Mouse (Mus musculus) testis, postnatal 10 days (tissue): Measurements from ENCODE around the gene Slc22a20.

Experiments used
- DNase-seq: peaks from one replicate; pipeline ENCODE4 v3.0.0; 2021; ENCODE audit warnings: low spot score

Gene Slc22a20

DNA sequence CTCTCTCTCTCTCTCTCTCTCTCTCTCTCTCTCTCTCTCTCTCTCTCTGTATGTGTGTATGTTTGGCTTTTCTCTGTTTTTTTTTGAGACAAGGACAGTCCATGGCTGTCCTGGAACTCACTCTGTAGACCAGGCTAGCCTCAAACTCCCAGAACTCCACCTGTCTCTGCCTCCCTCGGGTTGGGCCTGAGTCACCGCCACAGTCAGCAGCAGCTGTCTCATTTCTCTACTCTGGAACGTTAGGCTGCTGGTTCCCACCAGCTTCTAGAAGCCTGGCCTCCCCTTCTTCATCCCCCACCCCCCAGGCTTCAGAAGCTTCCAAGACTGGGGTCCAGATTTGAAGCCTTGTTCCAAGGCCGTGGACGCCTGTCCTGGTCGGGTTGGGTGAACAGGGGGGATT lies 3.6 kb upstream of the Slc22a20 start:
- DNase-seq, result no peak

DNA sequence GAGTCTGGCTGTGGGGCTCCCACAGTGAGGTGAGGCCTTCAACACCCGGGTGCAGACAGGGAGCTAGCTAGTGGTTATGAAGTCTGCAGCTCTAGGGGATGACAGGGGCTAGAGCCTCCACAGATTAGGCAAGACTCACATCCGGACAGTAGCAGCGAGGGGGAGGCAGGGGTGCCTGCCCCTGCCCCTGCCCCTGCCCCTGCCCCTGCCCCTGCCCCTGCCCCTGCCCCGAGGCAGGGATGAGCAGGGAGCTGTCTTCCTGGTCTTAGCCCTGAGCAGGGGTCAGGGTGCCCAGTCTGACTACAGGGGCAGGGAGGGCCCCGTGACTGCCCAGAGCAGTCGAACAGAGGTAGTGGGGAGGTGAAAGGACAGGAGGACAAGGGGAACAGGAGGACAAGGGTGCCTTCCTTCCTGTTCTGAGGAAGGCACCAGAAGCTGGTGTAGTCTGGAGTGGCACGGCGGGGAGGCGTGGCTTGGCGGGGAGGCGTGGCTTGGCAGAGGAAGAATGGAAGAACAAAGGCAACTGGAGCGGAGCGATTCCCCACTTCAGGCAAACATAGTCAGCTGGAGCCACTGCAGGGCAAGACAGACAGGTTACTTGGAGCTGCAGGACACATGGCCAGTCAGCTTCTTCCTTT lies 3.0 kb upstream of the Slc22a20 start:
- peak; percentile 80 for DNase-seq

DNA sequence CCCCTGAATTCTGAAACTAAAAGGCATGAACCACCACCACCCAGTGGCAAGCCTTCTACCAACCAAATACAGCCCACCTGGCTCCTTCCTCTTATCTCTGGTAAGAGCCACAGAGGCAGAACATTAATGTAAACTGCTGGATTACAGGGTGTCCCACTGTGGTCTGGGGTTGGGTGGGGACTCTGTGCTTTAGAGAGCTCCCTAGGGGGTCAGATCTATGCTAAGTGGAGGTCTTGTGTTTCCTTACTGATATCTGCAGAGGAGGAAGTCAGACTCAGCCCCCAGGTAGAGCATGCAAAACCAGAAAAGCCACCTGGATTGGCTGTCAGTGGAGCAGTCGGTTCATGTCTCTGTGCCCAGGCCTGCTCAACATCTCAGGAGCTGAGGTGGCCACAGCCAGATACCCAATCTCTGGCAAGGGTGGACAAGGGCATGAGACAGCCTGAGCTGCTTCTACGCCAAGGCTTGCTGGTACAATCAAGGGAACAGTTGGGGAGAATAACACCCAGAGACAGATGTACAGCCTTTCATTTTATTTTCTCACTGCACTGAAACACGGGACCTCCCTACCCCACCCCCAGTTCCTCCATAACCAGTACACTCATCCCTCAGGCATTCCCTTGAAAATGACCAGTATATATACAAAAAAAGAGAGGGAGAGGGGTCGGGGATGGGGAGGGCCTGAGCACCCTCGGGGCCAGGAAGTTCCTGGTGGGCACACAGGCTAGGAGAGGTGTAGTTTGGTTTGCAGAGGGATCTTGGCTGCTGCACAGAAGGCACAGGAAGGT lies 2.3 kb upstream of the Slc22a20 start:
- no peak for DNase-seq

DNA sequence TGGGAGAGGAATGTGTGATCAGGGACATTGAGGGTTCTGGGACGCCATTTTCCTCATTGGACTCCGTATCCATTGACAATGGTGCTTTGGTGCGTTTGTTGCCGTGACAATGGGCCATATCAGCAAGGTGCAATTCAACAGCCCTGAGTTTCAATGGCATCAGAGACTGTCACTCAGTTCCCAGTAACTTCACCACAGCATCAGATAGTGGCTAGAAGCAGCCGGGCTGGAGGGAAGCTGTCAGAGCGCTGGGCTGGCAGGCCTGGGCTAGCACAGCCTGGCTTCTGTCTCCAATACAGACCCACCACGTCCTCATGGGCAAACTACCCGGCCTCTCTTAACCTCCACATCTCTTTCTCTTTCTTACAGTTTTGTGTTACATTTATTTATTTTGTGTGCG lies 5.5 kb downstream of the Slc22a20 start:
- no peak for DNase-seq

DNA sequence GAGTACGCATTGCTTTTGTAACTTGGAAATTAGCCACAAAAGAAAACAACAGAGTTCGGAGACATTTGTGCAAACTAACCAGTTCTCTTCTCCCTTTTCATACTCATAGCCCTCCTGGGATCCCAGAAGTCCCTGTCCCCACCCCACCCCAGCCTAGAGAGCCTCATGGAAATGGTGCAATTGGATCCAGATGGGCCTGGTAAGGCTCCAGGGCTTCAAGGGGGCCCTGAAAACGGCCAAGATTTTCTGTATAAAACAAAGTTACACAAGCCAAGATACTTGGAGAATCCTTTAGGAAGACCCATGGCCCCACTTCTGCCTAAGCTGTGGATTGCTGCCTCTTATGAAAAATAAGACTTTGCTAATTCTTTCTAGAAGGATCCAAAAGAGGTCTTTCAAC lies 8.2 kb downstream of the Slc22a20 start:
- no peak for DNase-seq

DNA sequence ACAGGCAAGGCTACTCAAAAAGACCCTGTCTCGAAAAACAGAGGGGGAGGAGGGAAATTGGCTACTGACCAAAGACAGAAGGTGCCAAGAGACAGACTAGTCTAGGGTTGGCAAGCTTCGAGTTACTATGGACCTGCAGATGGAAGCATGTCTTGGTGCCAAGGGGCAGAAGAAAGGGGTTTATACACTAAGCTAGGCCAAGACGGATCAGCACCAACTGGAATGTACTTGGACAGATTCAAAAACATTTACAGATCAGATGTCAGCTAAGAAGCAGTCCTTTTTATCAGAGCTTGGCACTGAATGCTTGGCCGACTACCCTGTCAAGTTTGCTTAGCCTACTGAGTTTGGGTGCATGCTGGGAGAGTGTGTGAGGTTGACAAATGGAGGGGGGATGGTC lies 10.3 kb downstream of the Slc22a20 start:
- DNase-seq, result no peak

DNA sequence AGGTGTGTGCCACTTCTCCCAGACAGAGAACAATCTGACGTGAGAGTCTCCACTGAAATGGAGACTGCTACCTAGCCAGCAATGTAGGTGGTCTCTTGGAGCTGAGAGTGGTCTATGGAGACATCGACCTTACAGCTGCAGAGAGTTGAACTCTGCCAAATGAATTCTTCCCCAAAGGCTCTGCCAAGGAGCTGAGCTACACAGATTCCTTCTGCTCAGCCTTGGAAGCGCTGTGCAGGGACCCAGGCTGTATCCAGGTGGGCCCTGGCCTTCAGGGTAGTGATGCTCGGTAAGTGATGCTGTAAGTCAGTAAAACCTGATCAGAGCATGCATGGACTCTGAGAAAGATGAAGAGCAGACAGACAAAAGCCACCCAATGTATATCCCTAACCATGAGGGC lies 10.8 kb downstream of the Slc22a20 start:
- no peak for DNase-seq

DNA sequence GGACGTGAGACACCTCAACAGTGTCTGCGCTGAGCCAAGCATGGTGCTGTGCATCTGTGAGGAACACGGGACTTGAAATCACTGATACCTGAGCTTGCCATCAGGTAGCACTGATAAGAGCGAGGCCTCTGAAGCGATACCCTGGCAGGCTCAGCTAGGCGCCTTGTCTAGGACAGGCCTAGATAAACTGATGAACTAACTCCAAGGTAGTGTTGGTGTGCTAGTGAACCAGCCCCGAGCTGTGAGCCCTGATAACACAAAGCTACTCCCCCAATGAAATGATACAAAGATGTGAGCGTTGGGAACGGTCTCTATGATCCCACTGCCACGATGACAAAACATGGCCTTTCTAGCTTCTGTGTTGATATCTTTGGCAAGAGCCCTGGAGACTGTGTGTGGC lies 18.3 kb downstream of the Slc22a20 start:
- no peak for DNase-seq

DNA sequence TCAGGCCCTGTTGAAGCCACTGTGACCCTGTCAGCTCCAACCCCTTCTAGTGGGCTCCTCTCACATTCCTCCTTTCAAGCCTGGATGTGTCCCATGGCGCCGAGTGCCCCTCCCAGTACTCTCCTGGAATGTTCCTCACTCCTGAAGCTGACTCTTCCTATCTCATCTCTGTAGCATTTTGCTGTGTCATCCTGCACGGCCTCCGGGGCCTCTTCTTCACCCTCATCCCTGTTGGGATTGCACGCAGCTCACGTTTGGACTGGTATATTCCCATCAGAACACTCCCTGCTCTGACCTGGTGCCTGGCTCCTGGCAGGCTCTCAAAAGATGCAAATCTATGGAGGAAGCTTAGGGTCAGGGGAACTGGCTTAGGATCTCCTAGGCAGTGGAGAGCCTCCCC lies 19.2 kb downstream of the Slc22a20 start:
- DNase-seq, result no peak

DNA sequence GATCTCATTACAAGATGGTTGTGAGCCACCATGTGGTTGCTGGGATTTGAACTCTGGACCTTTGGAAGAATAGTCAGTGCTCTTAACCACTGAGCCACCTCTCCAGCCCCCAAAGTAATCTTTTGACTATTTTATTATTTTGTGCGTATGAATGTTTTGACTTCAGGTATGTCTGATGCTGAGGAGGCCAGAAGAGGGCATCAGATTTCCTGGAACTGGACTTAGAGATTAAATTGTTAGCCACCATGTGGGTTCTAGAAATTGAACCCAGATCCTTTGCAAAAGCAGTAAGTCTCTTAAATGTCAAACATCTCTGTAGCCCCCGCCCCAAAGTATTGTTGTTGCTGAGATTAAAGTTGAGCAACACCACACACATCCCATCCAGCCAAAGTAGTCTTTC lies 20.0 kb downstream of the Slc22a20 start:
- DNase-seq, result no peak

DNA sequence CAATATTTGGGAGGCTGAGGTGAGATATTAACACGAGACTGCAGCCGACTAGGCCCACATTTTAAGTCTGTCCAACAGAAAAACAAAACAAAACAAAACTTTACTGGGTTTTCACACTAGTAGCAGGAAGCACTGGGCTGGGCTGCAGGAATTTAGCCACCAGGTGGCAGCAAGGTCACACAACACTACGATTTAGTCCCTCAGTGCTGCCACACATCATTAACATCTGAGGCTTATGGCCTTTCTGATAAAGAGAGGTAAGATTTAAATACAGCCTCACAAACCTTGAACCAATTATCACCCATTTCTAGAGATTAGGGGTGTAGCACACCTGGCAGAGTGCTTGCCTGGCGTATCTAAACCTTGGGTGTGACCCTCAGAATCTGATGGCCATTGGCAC lies 20.7 kb downstream of the Slc22a20 start:
- peak; percentile 87 for DNase-seq

GRCm38 (mm10) chr19:5964804-5965203 lies 21.1 kb downstream of the Slc22a20 start:
- no peak for DNase-seq

DNA sequence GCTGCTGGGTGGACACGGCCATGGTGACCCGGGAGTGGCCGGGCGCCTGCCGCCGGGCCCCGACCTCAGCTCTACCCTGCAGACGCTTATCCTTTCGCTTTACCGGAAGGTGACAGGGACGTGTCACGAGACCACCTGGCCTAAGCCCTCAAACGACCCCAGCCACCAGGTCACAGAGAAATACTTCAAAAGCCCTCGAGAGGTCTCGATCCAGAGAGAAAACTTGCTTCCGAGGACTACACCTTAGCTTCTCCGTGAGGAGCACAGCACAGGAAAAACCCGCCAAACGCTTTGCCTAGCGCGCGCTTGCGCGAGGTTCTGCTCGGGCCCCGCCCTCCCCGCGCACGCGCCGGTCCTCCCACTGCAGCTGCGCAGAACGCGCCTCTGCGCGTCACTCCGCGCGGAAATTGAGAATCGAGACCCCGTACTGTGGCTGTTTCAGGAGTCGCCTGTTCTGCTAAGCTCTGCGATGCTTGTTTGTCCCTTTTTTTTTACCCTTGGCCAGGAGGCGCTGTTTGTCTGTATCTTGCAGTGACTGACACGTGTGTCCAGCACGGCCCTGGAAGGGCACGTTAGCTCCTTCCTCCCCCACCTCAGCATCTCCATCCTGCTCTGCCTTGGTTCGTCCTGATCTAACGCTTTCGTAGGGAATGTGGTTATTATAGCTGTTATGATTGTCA lies 21.9 kb downstream of the Slc22a20 start, which contains the start of gene Pola2:
TSS of gene Pola2 (minus strand) at position 320 of the 680 bp plus-strand sequence.
- DNase-seq, result peak; percentile 94

- no peak for DNase-seq
Observed at GRCm38 (mm10) chr19:5962651-5963050, 23.3 kb downstream of the Slc22a20 start.

DNA sequence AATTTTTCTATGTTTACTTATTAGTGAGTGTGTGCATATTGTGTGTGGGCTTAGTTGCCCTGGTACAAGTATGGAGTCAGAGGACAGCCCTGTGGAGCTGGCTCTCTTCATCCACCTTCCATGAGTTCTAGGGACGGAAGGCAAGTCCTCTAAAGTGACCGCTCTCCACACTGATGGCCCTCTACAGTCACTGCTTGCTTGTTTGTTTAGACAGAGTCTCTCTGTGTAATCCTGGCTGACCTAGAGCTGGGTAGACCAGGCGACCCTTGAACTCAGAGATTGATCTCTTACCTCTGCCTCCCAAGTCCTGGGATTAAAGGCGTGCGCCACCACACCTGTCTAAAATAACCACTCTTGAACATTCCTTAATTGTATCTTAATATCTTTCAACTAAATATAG lies 28.6 kb downstream of the Slc22a20 start:
- no peak for DNase-seq

DNA sequence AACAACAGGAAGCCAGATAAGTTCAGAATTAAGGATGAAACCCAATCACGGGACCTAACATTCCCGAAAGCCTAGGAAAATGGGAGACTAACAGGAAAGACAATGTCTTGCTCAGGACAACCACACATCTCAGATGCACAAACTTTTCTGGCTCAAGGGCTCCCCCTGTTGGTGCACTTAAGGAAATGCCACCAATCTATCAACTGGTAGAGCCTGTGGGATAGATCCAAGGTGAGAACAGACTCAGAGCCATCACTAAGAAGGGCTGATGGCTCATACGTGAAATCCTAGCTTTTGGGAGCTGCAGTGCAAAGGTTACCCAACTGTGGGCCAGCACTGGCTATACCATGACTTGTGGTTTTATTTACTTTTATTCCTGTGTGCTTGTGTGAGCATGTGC lies 29.3 kb downstream of the Slc22a20 start:
- peak; percentile 90 for DNase-seq

DNA sequence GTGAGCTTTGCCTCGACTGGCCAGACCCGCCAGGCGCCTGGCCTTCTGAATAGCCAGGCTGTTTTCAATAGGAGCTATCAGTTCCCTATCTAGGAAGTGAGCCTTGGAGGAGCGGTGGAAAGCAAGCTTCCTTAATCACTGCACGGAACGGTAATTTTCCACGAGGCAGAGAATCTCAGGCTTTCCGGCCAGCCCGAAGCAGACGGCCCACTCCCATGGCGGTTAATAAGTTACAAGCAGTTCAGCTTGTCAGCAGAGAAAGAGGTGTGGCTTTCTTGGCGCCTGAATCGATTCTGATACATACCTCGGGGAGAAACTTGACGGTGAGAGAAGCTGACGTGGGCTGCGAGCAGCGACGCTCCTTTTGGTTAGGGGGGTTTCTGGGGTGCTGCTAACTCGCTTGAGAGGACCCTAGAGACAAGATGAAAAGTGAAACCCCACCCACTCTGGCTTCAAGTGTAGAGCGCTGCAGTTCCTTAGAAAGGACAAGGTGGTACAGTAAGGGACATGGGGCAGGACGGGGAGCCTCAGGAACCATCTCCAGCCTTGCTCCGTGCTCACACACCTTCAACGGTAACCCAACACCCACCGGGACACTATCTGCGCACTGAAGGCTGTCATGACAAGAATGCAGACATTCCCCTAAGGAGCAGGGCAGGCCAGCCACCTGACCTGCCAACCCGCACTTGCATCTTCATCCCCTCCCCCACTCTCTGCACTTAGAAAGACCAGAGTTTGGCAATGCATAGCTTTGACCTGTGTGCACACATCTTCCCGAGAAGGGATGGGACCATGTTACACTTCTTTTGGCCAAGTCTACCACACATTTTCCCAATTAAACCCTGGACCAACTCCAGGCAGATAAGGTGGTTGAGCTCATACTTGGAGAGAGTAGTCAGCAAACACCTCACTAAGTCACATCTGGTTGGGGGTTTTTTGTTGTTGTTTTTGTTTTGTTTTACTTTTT lies 30.0 kb downstream of the Slc22a20 start:
- DNase-seq, result no peak

GRCm38 (mm10) chr19:5954936-5955335 lies 31.0 kb downstream of the Slc22a20 start:
- no peak for DNase-seq

DNA sequence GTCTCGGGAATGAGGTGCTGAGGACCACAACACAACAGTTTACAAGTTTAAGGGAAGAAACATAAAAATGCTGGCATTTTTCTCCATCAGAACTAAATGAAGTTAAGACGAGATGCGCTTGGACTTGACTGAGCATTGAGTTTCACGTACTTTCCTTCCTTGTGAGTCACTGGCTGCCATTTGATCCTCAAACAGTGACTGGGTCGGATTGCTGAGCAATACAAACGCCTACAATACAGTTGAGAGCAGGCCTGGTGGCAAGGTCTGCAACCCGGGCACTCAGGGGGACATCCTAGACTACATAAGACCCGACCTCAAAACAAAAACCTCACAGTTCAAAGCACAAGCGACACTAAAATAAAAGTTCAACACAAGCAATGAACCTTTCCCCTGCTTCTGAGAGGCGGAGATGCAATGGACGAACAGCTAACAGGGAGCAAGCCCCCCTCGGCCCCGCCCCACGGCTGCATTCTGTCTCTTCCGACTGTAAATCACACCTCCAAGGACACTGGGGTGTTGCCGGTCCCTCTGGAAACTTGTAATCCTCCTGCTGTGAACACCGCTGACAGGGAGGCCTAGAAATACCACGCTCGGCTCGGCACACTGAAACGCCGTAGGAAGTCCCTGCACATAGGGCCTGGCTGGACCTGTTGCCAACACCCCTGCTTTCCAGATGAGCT lies 31.8 kb downstream of the Slc22a20 start:
- peak; percentile 53 for DNase-seq

GRCm38 (mm10) chr19:5953201-5953770 lies 32.7 kb downstream of the Slc22a20 start:
- DNase-seq, result no peak

DNA sequence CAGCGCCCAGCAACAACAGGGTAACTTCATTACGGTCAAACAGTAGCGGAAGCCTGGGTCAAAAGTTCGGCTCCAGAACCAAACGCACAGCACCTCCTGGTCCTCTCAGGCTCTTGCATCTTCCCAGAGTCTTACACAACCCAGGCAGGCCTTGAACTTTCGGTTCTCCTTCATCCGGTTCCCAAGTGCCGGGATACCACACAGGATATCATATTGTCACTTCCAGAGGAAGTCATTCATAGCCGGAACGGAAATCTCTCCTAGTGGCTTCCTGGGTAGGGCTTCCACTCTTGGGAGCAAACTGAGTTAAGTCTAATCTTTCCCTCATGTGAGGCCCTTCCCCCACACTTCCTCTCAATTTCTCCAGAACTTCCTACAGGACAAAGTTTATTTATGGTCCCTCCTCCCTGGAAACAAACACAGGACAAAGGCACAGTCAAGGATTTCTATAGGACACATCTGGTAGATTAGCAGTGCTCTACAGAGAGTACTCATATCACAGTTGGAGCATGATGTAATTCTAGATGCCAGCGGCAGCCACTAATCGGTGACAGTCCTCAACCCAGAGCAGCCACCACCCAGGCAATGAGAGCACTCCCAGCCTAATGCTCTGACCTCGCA lies 33.8 kb downstream of the Slc22a20 start:
- DNase-seq, result no peak
